Mouse (Mus musculus) gastrocnemius, postnatal 25 days (tissue): ENCODE measurements at regions not wholly inside any gene's neighbourhood (a gene's known extent, or its start where the extent isn't known, plus 50 kb on each side); places are given as distances from the start of the nearest gene placed in this dataset.

Experiments used
- DNase-seq: peaks from one replicate; pipeline ENCODE4 v3.0.0; 2022

GRCm38 (mm10) chr12:95937705-95938104 lies 245.7 kb downstream of the Flrt2 start:
- DNase-seq = no peak

GRCm38 (mm10) chr12:95940465-95941012 lies 248.5 kb downstream of the Flrt2 start:
- no peak for DNase-seq

- DNase-seq = no peak
Observed at GRCm38 (mm10) chr12:95959786-95960504, 267.9 kb downstream of the Flrt2 start.

GRCm38 (mm10) chr12:95960505-95960871 lies 268.5 kb downstream of the Flrt2 start:
- no peak for DNase-seq

- DNase-seq = peak; percentile 12
Observed at GRCm38 (mm10) chr12:95962817-95963216, 270.8 kb downstream of the Flrt2 start.

- no peak for DNase-seq
Observed at GRCm38 (mm10) chr12:95988669-95989288, 296.8 kb downstream of the Flrt2 start.

GRCm38 (mm10) chr12:95994963-95995362 lies 302.9 kb downstream of the Flrt2 start:
- DNase-seq = no peak

GRCm38 (mm10) chr12:96030180-96030579 lies 338.2 kb downstream of the Flrt2 start:
- no peak for DNase-seq

GRCm38 (mm10) chr12:96075365-96075764 lies 383.3 kb downstream of the Flrt2 start:
- DNase-seq = no peak

- no peak for DNase-seq
Observed at GRCm38 (mm10) chr12:96090995-96091394, 399.0 kb downstream of the Flrt2 start.

- DNase-seq = no peak
Observed at GRCm38 (mm10) chr12:96106254-96106653, 414.2 kb downstream of the Flrt2 start.

- DNase-seq = no peak
Observed at GRCm38 (mm10) chr12:96114727-96115379, 422.8 kb downstream of the Flrt2 start.

GRCm38 (mm10) chr12:96117553-96117952 lies 425.5 kb downstream of the Flrt2 start:
- no peak for DNase-seq

- no peak for DNase-seq
Observed at GRCm38 (mm10) chr12:96124156-96124931, 432.3 kb downstream of the Flrt2 start.

GRCm38 (mm10) chr12:96129870-96130454 lies 437.9 kb downstream of the Flrt2 start:
- DNase-seq = no peak

- no peak for DNase-seq
Observed at GRCm38 (mm10) chr12:96130796-96131512, 438.9 kb downstream of the Flrt2 start.

- no peak for DNase-seq
Observed at GRCm38 (mm10) chr12:96134136-96134535, 442.1 kb downstream of the Flrt2 start.

GRCm38 (mm10) chr12:96141748-96142147 lies 449.7 kb downstream of the Flrt2 start:
- DNase-seq = no peak

- no peak for DNase-seq
Observed at GRCm38 (mm10) chr12:96154095-96154494, 462.1 kb downstream of the Flrt2 start.

GRCm38 (mm10) chr12:96167551-96167950 lies 475.5 kb downstream of the Flrt2 start:
- no peak for DNase-seq

- DNase-seq = no peak
Observed at GRCm38 (mm10) chr12:96198928-96199327, 506.9 kb downstream of the Flrt2 start.
